Mouse (Mus musculus) testis, postnatal 10 days (tissue): Measurements from ENCODE around the gene Xpo4.
"Not testable (repeated sequence)": the region's sequence is repeated elsewhere in the genome, so short reads cannot be mapped to it uniquely, and the experiment has no call there.

Source experiments
- DNase-seq: peaks from one replicate; pipeline ENCODE4 v3.0.0; 2021; ENCODE audit warnings: low spot score

The Xpo4 gene

DNA sequence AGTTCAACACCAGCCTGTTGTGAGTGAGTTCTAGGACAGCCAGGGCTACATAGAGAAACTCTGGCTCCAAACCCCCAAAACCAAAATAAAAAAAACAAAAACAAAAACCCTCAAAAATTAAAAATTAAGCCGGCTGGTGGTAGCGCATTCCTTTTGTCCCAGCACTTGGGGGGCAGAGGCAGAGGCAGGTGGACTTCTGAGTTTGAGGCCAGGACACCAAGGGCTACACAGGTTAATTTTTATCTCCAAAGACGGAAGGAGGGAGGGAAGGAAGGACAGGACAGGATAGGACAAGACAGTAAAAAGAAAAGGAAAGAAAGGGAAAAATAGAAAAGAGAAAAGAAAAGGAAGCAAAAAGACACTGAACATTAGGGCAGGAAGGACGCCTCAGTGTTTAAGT is 17.5 kb upstream of the Xpo4 start:
- no peak for DNase-seq

DNA sequence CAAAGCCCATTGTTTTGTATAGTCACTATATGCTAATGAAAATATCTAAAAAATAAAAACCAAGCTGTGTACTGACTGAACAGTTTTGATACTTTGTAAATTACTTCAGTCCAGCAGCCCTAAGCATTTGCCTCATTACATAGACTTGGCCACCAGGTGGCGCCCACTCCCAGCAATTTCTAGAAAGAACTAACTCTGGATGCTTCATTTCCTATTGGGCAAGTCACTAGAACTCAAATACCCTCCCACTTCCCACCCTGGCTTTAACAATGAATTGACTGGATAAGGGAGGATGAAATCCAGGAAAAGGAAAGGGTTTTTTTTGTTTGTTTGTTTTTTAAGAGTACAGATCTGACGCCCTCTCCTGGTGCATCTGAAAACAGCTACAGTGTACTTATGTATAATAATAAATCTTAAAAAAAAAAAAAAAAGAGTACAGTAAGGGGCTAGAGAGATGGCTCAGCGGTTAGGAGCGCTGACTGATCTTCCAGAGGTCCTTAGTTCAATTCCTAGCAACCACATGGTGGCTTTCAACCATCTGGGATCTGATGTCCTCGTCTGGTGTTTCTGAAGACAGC is 14.8 kb upstream of the Xpo4 start:
- DNase-seq: peak; percentile 91

DNA sequence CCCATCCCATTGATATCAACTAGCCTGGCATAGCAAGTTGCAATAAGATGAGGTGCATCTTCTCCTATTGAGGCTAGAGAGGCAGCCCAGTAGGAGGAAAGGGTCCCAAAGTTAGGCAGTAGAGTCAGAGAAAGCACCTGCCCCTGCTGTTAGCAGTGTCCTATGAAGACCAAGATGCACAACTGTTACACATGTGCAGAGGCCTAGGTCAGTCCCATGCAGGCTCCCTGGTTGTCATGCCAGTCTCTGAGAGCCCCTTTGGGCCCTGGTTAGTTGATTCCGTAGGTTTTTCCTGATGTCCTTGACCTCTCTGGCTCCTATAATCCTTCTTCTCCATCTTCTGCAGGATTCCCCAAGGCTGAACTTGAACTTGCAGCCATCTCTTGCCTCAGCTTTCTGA is 14.3 kb upstream of the Xpo4 start:
- no peak for DNase-seq

DNA sequence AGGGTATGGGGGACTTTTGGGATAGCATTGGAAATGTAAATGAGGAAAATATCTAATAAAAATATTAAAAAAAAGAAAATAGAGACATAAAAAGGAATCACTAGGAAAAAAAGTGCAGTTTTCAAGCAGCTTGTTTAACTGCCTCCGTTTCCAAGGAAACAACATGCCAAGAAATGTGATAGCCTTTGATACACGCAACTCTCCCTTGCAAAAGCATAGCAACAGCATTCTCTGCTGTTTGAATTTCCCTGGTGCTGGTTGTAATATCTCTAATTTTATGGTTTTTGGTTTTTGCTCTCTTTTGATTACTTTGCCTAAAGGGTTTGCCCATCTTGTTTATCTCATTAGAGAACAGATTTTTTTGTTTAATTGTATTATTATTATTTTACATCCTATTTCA is 10.3 kb upstream of the Xpo4 start:
- no peak for DNase-seq

DNA sequence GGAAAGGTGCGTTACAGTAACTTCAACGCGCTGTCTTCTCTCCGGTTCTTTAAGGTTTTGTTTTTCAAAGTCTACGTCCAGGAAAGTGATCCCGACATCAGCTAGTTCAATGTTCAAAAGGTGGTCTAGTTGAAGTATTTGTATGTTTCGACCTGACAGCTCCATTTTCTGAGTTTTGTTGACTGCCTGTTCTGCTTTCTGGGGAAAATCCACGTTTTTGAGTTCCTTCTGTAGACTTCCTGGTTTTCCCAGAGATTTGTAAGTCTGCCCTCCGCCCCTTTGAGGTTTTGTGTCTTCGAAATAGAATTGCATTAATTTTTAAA is 359 bp upstream of the Xpo4 start:
- DNase-seq: no peak

DNA sequence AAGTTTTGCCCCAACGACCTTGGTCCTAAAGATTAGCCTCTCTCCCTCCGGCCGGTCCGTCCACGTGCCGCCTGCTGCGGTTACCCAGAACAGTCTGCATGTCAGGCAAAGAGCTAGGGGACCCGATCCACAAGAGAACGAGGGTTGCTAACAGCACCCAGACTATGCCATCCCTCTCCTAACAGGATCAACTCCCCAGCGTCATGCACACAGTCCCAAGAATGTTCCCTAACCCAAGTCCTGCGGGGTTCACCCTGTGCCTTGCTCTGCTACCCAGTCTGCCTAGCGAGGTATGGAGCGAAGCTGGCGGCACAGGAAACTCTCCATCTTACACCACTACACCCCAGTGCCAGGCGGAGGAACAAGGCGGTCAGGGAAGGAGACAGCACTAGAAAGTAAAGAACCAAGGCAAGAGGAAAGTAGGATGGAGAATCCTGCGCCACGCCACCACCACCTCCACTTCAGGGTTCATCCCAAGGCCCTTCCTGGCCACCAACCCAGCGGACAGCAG is 864 bp downstream of the Xpo4 start:
- DNase-seq: peak; percentile 55

DNA sequence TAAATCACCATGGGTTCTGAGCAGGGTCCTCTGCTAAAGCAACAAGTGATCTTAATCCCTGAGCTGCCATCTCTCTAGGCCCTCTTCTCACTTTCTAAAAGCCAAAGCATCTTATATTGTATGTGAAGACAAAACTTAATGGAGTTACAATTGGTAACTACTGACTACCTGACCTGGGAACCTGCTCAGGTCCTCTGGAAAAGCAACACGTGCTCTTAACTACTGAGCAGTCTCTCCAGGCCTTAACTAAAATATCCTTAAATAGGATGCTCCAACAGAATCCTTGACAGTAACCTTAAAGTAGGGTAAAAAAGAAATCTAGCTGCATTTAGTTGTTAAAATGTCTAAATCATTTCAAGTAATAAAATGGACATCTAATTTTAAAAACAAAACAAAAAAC is 1.6 kb downstream of the Xpo4 start:
- no peak for DNase-seq

DNA sequence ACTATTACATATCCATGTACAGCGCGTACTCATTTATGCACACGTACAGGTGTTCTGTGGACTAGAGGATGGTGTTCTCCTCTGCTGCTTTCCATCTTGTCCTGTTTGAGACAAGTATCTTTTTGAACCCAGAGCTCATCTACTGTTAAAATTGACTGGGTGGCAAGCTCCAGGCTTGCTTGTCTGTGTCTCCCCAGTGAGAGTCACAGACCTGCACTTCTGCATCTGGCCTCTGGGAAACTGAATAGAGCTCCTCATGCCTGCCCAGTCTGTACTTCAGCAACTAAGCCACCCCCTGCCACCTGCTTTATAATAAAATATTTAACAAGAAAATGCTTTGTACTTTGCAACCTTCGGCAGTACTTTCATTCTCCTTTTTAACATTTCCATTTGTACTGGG is 6.9 kb downstream of the Xpo4 start:
- DNase-seq: no peak

DNA sequence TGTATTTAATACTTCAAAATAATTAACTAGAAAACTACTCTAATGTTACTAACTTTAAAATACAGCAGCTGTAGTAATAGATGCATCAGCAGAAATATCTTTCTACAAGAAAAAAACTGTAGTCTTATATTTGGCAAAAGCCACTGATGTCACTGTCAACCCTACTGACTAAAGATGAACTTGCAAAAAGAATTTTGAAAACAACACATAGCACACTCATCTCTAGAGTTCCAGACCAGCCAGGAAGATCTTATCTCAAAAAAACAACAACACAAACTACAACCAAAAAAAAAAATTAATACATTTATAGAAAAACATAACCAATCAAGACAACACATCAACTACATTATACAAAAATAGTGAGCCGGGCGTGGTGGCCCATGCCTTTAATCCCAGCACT is 7.7 kb downstream of the Xpo4 start:
- DNase-seq: no peak

DNA sequence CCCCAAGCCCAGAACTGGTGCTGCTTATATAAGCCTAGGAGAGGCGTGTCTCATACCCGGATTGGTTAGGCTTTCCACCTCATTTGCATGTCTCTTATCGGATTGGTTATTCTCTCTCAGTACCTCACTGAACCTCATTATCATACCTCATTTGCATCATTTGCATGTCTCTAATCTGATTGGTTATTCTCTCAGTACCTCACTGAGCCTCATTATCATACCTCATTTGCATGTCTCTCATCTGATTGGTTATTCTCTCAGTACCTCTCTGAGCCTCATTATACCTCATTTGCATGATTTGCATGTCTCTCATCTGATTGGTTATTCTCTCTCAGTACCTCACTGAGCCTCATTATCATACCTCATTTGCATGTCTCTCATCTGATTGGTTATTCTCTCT is 8.7 kb downstream of the Xpo4 start:
- not testable (repeated sequence) for DNase-seq

DNA sequence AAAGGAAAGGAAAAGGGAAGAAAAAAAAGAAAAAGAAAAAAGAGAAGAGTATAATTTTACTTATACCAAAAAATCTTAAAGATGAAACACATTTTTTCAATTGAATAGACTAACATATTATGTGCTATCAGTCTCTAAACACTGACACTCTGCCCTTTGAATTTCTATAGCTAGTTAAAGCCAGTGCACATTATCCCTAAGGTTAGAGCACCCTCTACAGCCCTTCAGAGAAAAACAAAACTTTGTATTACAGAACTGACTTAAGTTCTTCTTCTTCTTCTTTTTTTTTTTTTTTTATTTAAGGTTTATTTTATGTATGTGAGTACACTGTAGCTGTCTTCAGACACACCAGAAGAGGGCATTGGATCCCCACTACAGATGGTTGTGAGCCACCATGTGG is 15.7 kb downstream of the Xpo4 start:
- no peak for DNase-seq

DNA sequence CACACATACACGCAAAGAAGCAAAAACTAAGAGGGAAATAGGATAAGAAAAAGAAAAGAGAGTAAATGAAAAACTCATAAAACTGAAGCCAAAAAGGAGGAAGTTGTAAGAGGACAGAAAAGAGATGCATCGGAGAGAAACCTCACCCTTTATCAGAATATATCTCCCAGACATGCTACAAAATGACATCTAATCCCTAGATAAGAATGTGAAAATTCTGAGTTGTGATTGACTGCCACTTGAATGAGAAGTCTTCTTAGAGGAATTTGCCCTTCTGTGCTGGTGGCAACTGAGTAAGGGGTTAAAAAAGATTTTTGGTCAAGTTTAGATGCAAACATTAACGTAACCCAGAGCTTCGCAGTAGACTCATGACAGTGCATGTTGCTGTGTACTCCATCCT is 19.1 kb downstream of the Xpo4 start:
- DNase-seq: no peak

DNA sequence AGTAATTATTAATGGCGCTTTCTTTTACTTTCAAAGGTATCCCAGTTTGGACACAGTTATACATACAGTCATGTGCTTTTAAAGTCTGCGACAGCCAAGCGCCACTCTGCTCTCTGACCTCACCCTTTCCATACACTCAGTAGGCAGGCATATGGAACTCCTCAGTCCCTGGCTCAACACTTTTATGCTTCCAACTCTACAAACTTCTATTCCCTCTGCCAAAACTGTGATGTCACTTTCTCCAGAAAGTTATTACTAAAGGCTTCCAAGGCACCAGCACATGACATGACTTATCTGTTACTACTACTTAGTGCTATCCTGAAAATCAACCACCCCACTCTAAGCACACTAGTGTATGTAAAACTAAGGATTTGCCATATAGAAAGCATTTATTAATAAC is 26.1 kb downstream of the Xpo4 start:
- DNase-seq: no peak

DNA sequence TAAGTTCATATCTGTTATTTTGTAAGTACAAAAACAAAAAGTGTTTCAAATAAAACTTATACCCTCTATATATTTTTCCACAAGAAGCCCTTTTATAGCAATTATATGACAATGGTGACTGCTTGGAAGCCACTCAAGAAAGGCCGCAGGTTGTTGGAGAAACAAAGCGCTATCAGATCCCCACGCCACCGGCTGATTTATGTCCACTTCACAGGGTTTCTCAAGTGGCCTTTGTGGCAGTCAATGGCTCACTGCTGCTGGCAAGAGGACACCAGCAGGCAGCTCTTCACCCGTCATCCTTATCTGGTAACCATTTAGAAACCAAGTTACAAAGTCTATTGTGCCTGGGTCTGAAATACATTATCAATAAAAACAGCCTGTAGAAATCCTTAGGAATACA is 31.1 kb downstream of the Xpo4 start:
- no peak for DNase-seq

DNA sequence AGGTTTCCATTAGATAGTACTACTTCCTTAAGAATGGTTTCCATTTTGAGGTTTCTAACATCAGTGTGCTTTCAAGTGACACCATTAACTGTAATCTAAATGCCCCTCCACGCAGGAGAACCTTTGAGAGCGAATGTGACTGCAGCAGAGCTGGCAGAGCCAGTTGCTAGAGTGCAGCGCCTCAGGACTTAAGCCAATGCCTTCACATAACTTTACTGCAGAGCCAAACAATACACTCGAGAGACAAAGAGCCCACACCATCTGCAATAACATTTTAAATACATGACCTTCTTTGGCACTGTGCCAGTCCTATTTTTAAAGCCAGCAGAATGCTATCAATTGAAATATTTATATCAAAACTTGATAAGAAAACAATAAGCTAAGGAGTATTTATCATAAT is 35.6 kb downstream of the Xpo4 start:
- no peak for DNase-seq

DNA sequence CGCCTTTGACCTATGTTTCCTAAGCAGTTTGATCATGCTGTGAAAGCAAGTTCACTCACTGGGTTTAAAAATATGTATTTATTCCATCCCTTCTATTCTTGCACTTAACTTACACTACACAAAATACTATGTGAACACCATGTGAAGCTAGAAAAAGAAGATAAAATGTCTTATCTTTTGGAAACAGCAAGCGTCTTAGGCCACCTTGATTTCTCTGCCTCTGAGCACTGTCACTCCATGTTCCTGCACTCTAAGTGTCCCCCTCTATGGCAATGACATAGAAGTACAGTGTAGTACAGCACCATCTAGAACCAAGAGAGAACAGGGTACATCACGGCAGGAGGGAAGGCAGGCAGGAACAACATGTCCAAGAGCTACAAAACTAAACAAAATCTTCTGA is 42.3 kb downstream of the Xpo4 start:
- DNase-seq: no peak

DNA sequence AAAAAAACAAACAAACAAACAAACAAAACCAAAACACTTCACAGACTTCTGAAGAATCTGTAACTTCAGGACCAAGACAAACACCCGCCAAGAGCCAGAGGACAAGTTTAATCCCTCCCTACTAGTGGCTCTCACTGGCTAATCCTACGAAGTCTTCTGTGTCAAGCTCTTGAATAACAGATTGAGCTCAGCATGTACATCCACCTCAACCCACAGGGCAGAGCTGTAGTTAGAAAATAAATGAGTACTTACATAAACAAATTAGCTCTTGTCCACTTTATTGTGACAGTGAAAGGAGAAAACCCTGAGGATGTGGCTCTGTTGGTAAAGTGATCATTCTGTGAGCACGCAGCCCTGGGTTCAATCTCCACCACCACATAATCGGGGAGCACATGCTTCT is 43.5 kb downstream of the Xpo4 start:
- DNase-seq: no peak

DNA sequence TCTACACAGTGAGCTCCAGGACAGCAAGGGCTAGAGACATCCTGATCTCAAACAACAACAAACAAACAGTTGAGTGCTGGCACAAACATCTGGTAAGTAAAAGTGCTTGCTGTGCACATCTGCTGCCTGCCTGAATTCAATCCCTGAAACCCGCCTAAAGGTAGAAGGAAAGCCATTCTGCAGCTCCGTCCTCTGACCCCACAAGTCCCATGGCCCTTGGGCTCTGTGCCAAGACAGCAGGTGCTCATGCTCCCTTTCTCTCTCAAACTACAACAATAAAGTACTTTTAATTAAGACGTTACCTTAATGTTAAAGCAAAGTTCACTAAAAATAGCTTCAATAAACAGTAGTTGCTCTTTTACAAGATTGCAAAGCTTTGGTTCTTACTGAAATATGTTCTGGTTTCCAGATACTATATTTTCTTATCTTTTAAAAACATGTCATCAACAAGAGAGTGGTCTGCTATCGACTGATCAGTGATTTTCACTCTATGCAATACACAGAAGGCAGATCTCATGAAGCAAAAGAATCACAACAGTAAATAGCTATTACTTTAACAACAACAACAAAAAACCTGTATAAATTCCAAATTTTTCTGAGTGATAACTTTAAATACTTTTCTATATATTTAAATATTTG is 44.5 kb downstream of the Xpo4 start:
- no peak for DNase-seq

DNA sequence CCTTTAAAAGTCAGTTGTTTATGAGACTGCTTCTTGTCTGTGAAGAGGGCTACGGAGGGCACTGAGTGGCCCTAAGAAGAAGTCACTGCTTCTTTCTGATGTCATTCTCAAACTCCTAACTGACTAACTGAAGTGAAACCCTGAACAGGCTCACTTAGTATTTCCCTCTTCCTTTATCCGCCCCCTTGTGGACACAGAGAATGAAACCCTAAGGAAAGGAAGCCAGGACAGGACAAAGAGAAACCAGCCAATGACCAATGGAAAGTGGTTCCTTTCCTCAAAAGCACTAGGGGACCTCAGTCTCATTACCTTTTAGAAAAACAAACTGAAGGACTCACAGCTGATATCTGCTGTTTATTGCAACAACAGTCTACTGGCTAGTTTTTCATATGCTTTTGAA is 45.7 kb downstream of the Xpo4 start:
- no peak for DNase-seq

DNA sequence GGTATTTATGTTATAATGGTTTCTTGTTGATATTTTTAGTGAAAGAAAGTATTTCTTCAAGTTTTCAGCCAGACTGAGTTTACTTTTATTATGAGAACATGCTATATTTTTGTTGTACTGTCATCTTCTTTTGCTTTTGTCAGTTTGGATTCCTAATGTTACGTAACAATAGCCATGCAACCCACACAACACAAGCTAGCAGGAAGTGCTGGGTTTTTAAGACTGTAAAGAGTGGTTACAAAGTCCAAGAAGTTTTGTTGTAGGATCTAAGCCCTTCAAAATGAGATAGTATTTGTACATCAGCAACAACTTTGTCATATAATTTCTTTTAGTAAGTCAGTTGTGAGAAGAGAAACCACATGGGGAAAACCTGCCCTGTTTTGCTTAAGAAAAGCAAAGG is 47.6 kb downstream of the Xpo4 start:
- no peak for DNase-seq

DNA sequence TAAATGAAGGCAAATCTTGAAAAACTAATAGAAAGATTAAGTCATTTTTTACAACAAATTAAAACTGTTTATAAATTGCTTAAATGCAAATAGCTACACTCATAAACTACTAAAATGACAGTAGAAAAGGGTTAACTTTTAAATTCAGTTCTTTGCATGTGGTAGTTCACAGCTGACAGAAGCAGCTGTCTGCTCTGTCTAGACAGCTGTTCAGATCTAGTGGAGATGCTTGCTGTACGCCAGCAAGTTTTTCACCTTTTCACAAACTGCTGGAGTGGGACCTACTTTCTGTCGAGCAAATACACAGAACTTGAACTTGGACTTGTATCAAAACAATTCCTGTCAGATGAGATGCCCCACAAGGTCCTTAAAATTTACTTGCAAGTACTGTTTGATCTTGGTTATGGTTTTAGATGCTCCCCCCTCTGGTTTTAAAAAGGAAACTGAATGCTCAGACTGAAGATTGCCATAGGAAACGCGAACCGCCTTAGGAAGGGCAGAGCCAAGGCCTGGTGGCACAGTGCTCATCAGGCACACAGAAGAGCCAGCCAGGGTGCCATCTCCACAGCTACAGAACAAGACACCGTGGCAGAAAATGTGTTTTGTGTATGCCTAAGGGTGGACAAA is 48.8 kb downstream of the Xpo4 start:
- DNase-seq: no peak

DNA sequence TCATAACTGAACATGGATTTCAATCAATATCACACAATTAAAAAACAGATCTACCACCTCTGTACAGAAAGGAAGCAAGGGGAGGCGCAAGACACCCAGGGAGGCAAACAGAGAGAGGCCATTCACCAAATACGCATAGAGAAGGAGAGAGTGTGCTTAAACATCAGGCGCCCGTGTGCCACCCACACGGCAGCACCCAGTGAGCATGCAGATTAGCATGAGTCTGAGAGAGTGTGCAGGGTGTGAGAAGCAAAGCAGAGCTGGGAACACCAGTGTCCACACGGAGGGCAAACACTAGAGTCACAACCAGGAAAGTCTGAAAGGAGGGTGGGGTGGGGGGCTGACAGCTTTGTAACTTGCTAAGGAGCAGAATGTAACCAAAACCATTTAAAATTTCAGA is 49.4 kb downstream of the Xpo4 start:
- DNase-seq: no peak

DNA sequence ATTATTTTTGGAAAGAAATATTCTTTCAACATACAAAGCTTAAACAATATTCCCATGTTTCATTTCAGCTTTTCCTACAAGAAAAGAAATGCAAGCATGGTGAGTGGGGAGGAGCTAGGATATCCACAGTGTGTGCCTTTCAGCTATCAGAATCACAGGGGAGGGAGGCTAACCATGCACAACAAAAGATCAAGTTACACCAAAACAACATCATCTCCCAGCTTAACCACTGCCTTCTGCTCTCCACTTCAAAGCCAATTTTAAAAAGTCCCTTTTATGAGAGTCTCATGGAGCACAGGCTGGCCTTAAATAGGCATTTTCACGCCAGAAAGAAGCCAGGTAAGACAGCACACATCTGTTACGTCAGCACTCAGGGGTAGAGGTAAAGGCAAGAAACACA is 54.2 kb downstream of the Xpo4 start:
- DNase-seq: no peak

DNA sequence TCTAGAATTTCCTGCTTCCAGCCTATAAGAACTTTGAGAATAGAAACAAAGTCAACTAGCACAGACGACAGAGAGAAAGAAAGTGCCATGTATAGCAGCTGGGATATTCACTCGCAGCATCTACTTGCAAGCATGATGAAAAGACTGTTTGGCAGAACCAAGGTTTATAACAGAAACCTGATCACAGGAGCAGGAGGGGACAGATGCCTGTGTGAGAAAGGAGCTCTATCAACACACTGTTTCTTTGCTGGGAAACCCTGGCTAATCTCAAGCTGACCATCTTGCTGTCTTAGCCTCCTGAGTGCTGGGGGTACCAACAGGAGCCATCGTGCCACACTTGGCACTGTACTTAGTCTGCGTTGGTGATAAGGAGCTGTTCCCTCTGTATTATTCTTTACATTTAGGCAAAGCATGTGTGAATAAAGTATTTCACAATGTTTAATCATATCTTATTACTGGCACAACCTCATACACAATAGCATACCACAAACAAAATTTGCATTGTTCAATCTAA is 55.4 kb downstream of the Xpo4 start:
- DNase-seq: no peak
